8 mouse cellular contexts compared by ENCODE assay signal in the genomic region with DNA sequence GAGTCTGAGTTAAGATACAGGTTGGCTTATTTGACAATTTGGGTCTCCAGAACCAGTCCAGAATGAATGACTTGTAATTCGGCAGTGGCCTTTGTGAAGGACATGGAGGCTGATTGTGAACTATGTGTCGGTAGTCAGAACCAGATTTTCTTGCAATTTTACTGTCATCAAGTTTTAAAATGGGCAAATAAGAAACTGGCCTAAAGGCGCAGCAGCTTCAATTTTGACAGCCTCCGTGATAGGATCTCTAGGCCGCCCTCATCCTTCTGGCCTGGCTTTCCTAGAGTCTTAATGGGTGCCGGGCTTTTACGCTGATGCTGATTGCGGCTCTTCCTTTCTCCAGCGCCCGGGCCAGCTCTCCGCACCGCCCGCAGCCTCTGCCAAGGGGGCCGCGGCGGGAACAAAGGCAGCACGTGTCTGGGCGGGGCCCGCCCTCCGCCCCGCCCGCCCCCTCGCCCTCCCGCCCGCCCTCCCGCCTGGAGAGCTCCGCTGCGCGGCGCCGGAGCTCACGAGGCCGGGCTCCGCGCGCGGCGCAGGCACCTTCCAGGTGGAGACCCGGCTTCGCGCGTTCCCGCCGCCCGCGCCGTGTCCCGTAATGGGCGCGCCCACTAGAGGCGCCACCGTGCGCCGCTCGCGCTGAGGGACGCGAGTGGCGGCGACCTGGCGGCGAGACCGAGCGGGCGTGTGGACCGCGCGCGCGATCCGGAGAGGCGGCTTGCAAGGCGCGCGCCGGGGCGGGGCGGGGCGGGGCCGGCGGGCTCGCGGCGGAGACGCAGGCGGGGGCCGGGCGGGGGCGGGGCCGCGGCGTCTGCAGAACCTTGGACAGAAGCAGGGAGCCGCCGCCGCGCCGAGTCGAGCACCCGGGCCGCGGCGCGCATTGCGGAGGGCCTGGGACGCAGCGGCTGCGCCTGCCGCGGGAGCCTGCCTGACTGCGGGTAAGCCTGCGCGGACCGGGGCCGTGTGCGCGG. TPM values are rescaled to one million over a fixed set of nuclear protein-coding genes. Genes with fewer than 3 reads are reported as not detected.
A peak's percentile ranks its signal among the peaks of the same experiment; 100 is the strongest.
DNase-seq lines count a peak whose midpoint lies in the region; ATAC-seq and TF ChIP-seq lines count a peak whose summit lies in the region.

A gene (plus strand): TSS at position 802 of the 968 bp plus-strand sequence.

- peak within 1 kb of the TSS; percentile 95 for H3K4me2 ChIP-seq in embryonic facial prominence, embryonic 14.5 days (ENCODE audit: low read depth, low read length)
- H3K4me2 ChIP-seq in limb, embryonic 14.5 days (replicated peaks; ENCODE audit: low read depth, low read length, severe bottlenecking) = peak within 1 kb of the TSS; percentile 97
- H3K4me2 ChIP-seq in midbrain, postnatal 0 days (ENCODE audit: low read depth, low read length, poor library complexity, severe bottlenecking) = peak within 1 kb of the TSS; percentile 91

- no peak for TF ChIP-seq POLR2A in bone marrow, adult 2 months (IDR thresholded peaks at IDR 0.05; ENCODE audit: borderline replicate concordance, control insufficient read depth, low read depth, low read length)
- TF ChIP-seq POLR2A in limb, embryonic 14.5 days (IDR thresholded peaks at IDR 0.05; ENCODE audit: borderline replicate concordance, extremely low read depth, insufficient read depth, insufficient read length) = 0 out of 2 replicates have a peak, but pooled peaks have one; percentile 13

- peaks cover 47% of the 10 kb centered on the region for H3K79me2 ChIP-seq in C2C12 (ENCODE audit: control insufficient read depth, insufficient read depth)

- ATAC-seq in embryonic facial prominence, embryonic 14.5 days (ENCODE audit: low read depth) = peak; percentile 93
- peak; percentile 88 for ATAC-seq in limb, embryonic 14.5 days (ENCODE audit: low FRiP score, low read depth)
- ATAC-seq in midbrain, postnatal 0 days (ENCODE audit: low FRiP score) = peak; percentile 89

- H3K4me1 ChIP-seq in bone marrow, adult 2 months (ENCODE audit: control insufficient read depth, insufficient read depth, low read length) = peaks cover 3% of the 10 kb centered on the region
- peaks cover 20% of the 10 kb centered on the region for H3K4me1 ChIP-seq in embryonic facial prominence, embryonic 14.5 days (ENCODE audit: control insufficient read depth, insufficient read depth, low read length)
- peaks cover 18% of the 10 kb centered on the region for H3K4me1 ChIP-seq in limb, embryonic 14.5 days (ENCODE audit: control insufficient read depth, insufficient read depth, low read length)
- H3K4me1 ChIP-seq in midbrain, postnatal 0 days (ENCODE audit: insufficient read depth, low read length) = 0 out of 2 replicates have a peak, but pooled peaks cover under 1% of the 10 kb centered on the region

- H3K9me3 ChIP-seq in embryonic facial prominence, embryonic 14.5 days (ENCODE audit: control insufficient read depth, low read length) = no peaks in the 10 kb centered on the region
- H3K9me3 ChIP-seq in limb, embryonic 14.5 days (ENCODE audit: control insufficient read depth, low read length) = no peaks in the 10 kb centered on the region
- H3K9me3 ChIP-seq in midbrain, postnatal 0 days (ENCODE audit: low read length) = no peaks in the 10 kb centered on the region

- 2% methylated on average over 106 of the region's 116 CpGs for WGBS in bone marrow, adult 2 months
- 1% methylated on average over 14 of the region's 116 CpGs for WGBS in embryonic facial prominence, embryonic 14.5 days
- WGBS in limb, embryonic 14.5 days = 2% methylated on average over 45 of the region's 116 CpGs
- whole genome bisulfite sequencing in midbrain, postnatal 0 days = 1% methylated on average over 55 of the region's 116 CpGs

- peak within 1 kb of the TSS; percentile 91 for H3ac ChIP-seq in C2C12 (ENCODE audit: control insufficient read depth, insufficient read length, low read depth)

- H3K79me3 ChIP-seq in C2C12 (ENCODE audit: low read depth) = peaks cover 31% of the 10 kb centered on the region

- peak within 1 kb of the TSS; percentile 91 for H3K27ac ChIP-seq in bone marrow, adult 2 months (ENCODE audit: control insufficient read depth, insufficient read depth, low read depth, low read length, poor library complexity)
- H3K27ac ChIP-seq in embryonic facial prominence, embryonic 14.5 days (replicated peaks; ENCODE audit: low read depth, low read length) = peak within 1 kb of the TSS; percentile 82
- H3K27ac ChIP-seq in limb, embryonic 14.5 days (replicated peaks; ENCODE audit: low read depth, low read length) = peak within 1 kb of the TSS; percentile 65
- H3K27ac ChIP-seq in midbrain, postnatal 0 days (ENCODE audit: low read depth, low read length) = peak within 1 kb of the TSS; percentile 98

- no peaks in the 10 kb centered on the region for H3K27me3 ChIP-seq in C2C12 (ENCODE audit: control insufficient read depth, insufficient read depth, insufficient read length)
- no peaks in the 10 kb centered on the region for H3K27me3 ChIP-seq in embryonic facial prominence, embryonic 14.5 days (replicated peaks; ENCODE audit: control insufficient read depth, insufficient read depth, low read length)
- no peaks in the 10 kb centered on the region for H3K27me3 ChIP-seq in limb, embryonic 14.5 days (ENCODE audit: control insufficient read depth, insufficient read depth, low read length)
- H3K27me3 ChIP-seq in midbrain, postnatal 0 days (ENCODE audit: insufficient read depth, low read length) = no peaks in the 10 kb centered on the region

- H3K9ac ChIP-seq in embryonic facial prominence, embryonic 14.5 days (ENCODE audit: low read depth, low read length) = peak within 1 kb of the TSS; percentile 75
- H3K9ac ChIP-seq in limb, embryonic 14.5 days (ENCODE audit: low read depth, low read length, severe bottlenecking) = peak within 1 kb of the TSS; percentile 69
- H3K9ac ChIP-seq in midbrain, postnatal 0 days (replicated peaks; ENCODE audit: low read length, poor library complexity, severe bottlenecking) = peak within 1 kb of the TSS; percentile 93

- DNase-seq in embryonic facial prominence, embryonic 14.5 days (ENCODE audit: low spot score) = peak; percentile 95
- DNase-seq in heart, adult 8-10 months (ENCODE audit: low spot score) = peak; percentile 71
- DNase-seq in kidney, adult 8-10 months = peak; percentile 80 to 82
- DNase-seq in limb, embryonic 14.5 days (ENCODE audit: low spot score) = peak; percentile 81
- DNase-seq in midbrain, postnatal 0 days (ENCODE audit: low spot score) = peak; percentile 96
- peak; percentile 73 to 84 for DNase-seq in spleen, postnatal 10 days (ENCODE audit: low spot score in 2 of 2)

- peaks cover 56% of the 10 kb centered on the region for H3K36me3 ChIP-seq in C2C12 (ENCODE audit: control insufficient read depth, insufficient read depth)
- peaks cover 29% of the 10 kb centered on the region for H3K36me3 ChIP-seq in embryonic facial prominence, embryonic 14.5 days (ENCODE audit: control insufficient read depth, insufficient read depth, low read length)
- peaks cover 27% of the 10 kb centered on the region for H3K36me3 ChIP-seq in limb, embryonic 14.5 days (ENCODE audit: control insufficient read depth, insufficient read depth, low read length)
- H3K36me3 ChIP-seq in midbrain, postnatal 0 days (ENCODE audit: insufficient read depth, low read length) = peaks cover 9% of the 10 kb centered on the region

- TF ChIP-seq CTCF in C2C12 (IDR thresholded peaks at IDR 0.05; ENCODE audit: control insufficient read depth, insufficient read depth, insufficient read length) = peak; percentile 76
- TF ChIP-seq CTCF in bone marrow, adult 2 months (IDR thresholded peaks at IDR 0.05; ENCODE audit: control insufficient read depth, insufficient read depth, low read length) = peak; percentile 63
- TF ChIP-seq CTCF in midbrain, postnatal 0 days (IDR thresholded peaks at IDR 0.05) = peak; percentile 76

- peak within 1 kb of the TSS; percentile 68 for H3K4me3 ChIP-seq in C2C12 (ENCODE audit: insufficient read depth, poor library complexity, severe bottlenecking)
- H3K4me3 ChIP-seq in bone marrow, adult 2 months (replicated peaks; ENCODE audit: control insufficient read depth, low read depth, low read length) = peak within 1 kb of the TSS; percentile 95
- peak within 1 kb of the TSS; percentile 80 for H3K4me3 ChIP-seq in embryonic facial prominence, embryonic 14.5 days (ENCODE audit: low read depth, low read length)
- peak within 1 kb of the TSS; percentile 75 for H3K4me3 ChIP-seq in limb, embryonic 14.5 days (replicated peaks; ENCODE audit: low read length)
- peak within 1 kb of the TSS; percentile 89 for H3K4me3 ChIP-seq in midbrain, postnatal 0 days (ENCODE audit: low read depth, low read length)

TF ChIP-seq in C2C12, 6 proteins besides CTCF, POLR2A, EP300 and RAD21:
- TF ChIP-seq MAX (IDR thresholded peaks at IDR 0.05) = peak; percentile 10
- no peak for TF ChIP-seq FOSL1 (IDR thresholded peaks at IDR 0.05; ENCODE audit: insufficient read depth, low read length, poor library complexity, severe bottlenecking)

RNA-seq across cellular contexts. Expression of the gene that starts here (rescaled TPM):
- polyA plus RNA-seq in C2C12 (2012; fragmentation: generic; extraction: Trizol) = 4.7 TPM
- polyA plus RNA-seq in bone marrow, adult 2 months (2011; ENCODE audit: insufficient read depth, insufficient read length, low replicate concordance, missing spikeins) = 2.4 and 3.2 TPM in 2 replicates
- polyA plus RNA-seq in embryonic facial prominence, embryonic 14.5 days (2014; fragmentation: Nextera tagmentation; extraction: Ambion mirVana) = 4.9 and 5.1 TPM in 2 replicates
- total RNA-seq in heart, adult 8-10 months (2022) = 1 to 10 TPM in 2 of 4 experiments, under 1 TPM in 2; 0.85 to 4.1 (median 1.4) TPM
- 12.3 and 12.6 TPM in 2 replicates for polyA plus RNA-seq in limb, embryonic 14.5 days (2012; rRNA removed)
- polyA plus RNA-seq in limb, embryonic 14.5 days (2014; fragmentation: Nextera tagmentation; extraction: Ambion mirVana) = 2.8 and 3.0 TPM in 2 replicates
- 376 and 420 TPM in 2 replicates for total RNA-seq in midbrain, postnatal 0 days (2014; rRNA removed)
- 77.3 and 85.2 TPM in 2 replicates for polyA plus RNA-seq in midbrain, postnatal 0 days (2015; fragmentation: Nextera tagmentation; extraction: Ambion mirVana)

Comparison
In these comparisons a context has a peak if more than half of its experiments do, and no peak if none do; other contexts are left out.
1. Peak in every context shown above with its lines: DNase-seq, ATAC-seq, H3K4me3 ChIP-seq and H3K27ac ChIP-seq.
2. RNA of the gene that starts here (total RNA-seq): 376 to 420 TPM in midbrain, postnatal 0 days; 0.85 to 4.1 TPM in heart, adult 8-10 months; every median in the first group is over 10 times any median in the second.